Mouse (Mus musculus) layer of hippocampus, postnatal 10 days (tissue): ENCODE measurements around the gene Hoxd10. TPM values are rescaled to one million over a fixed set of nuclear protein-coding genes. Genes with fewer than 3 reads are reported as not detected.

Experiments
- DNase-seq, 2 experiments: peaks; one replicate each; pipeline ENCODE4 v3.0.0; 2021; ENCODE audit warnings: low spot score in 2 of 2
- total RNA-seq, 2 experiments: library from RNA; stranded (reverse); gene quantifications; 2 replicates each; pipeline ENCODE4 v1.2.3; 2021

The Hoxd10 gene
- total RNA-seq, 2 experiments from 2014 or later: not detected

DNA sequence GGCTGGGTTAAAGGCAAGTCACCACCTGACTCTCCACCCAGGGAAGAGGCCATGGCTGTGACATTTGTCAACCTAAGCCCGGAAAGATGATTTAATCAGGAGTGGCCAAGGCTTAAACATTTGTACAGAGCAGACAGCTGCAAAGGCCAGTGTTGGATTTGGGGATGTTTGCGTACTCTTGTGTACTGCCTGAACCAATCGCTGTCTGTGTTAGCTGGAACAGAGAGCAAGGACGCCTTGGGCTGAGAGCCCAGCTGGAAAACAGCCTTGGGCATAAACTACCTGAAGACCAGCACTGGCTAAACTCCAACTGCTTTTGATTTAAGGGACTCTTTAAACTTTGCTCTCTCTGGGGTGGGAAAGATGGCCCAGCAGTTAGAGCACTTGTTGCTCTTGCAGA lies 17.0 kb downstream of the Hoxd10 start:
- DNase-seq: no peak

DNA sequence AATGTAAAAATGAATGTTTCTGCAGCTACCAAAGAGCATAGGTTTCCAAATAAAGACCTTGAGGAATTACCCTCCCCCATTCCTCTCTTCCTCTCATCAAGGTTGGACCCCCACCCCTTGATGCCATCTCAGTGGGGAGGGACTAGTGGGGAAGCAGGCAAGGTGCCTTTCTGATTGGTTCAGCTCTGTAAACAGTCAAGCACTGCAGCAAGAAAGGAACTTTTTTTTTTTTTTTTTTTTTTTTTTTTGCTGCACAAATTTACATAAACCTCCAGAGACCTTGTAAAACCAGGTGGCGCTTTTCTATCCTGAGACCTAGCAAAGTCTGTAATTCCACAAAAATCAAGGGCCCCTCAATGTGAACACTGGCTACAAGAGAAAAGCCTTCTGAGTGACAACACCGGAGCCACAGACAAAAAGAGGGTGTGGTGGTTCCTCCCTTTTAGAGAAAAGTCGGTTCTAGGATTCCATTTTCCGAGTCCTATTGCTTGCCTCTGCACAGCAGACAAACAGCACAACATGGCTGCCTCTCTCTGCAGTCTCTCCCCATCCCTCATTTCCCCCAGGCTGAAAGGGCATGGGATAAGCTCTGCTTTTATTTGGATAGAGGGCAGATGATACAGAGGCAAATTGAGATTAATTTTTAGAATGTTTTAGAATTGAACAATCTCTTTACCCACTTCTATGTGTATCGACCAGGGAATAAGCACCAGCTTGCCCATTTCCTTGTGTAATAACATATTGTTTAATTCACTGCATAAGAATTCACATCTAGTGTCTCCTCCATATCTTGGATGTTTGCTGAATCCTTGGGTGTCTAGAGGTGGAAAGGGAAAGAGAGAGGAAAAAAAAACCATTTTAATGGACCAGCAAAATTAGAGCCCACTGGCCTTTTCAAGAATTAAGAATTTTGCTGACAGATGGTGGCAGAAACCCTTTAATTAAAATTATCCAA lies 18.0 kb downstream of the Hoxd10 start:
- DNase-seq: no peak

DNA sequence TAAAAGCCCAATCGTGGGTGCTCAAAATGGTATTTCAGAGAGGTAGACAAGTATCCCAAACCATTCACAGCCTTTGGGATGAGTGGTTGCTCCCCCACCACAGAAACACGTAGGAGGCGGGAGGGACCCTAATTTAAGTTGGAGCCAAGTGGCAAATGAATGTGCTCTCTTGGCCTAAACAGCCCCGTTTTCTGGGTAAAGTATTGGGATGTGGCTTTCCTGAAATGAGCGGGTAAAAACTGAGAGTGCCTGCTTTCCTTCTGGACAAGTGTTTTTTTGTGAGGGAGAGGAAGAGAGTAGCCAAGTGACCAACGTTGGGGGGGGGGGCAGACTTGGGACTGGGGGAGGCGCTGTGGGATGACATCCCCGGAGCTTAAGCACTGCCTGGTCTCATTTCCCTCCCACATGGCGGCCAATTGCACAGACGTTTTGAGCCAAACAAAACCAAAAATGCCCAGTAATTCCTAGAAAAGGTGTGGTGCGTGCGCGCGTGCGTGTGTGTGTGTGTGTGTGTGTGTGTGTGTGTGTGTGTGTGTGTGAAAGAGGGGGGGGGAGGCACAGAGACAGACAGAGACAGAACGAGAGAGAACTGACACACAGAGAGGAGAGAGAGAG lies 19.3 kb downstream of the Hoxd10 start:
- no peak for DNase-seq

DNA sequence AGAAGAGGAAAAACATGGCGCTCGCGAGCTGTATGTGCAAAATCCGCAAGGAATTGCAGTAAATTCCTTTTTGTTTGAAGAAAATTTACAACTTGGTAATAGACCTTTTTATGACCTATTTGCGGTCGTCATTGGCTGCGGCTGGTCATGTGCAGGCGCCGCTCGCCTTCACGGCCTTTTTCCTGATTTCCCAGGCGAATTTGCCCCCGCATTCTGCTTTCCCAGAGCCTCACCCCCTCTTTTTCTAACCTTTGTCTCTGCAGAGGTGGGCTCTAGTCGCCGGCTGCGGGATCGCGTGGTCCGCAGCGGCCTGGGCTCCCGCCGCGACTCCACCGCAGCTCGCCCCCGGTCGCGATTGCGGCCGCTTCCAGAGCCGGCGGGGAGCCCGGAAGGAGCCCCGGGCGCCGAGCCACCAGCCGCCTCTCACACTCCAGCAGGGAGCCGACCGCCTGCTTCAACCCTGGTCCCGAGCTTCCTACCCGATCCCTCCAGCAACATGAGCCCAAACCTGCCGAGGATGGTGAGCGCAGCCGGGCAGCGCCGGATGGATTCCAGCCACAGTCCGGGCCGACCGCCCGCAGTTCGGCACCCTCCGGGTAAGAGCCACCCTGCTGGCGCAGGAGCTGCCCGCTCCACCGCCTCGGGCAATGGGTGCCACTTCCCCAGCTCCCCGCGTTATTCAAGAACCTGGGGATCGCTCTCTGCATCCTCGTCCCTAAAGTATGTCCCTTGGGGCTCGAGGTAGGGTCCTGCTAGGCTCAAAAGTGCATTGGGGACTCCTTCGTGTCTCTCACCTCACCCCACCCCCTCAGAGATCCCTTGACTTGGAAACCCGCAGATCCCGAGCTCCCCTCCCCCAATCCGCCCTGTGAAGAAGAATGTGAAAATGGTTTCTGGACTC lies 20.2 kb downstream of the Hoxd10 start, which contains the start of the genes Hoxd3 and Hoxd4:
TSS of gene Hoxd3 (plus strand) at position 207 of the 901 bp plus-strand sequence.
TSS of gene Hoxd4 (plus strand) at position 209 of the 901 bp plus-strand sequence.
- no peak for DNase-seq

DNA sequence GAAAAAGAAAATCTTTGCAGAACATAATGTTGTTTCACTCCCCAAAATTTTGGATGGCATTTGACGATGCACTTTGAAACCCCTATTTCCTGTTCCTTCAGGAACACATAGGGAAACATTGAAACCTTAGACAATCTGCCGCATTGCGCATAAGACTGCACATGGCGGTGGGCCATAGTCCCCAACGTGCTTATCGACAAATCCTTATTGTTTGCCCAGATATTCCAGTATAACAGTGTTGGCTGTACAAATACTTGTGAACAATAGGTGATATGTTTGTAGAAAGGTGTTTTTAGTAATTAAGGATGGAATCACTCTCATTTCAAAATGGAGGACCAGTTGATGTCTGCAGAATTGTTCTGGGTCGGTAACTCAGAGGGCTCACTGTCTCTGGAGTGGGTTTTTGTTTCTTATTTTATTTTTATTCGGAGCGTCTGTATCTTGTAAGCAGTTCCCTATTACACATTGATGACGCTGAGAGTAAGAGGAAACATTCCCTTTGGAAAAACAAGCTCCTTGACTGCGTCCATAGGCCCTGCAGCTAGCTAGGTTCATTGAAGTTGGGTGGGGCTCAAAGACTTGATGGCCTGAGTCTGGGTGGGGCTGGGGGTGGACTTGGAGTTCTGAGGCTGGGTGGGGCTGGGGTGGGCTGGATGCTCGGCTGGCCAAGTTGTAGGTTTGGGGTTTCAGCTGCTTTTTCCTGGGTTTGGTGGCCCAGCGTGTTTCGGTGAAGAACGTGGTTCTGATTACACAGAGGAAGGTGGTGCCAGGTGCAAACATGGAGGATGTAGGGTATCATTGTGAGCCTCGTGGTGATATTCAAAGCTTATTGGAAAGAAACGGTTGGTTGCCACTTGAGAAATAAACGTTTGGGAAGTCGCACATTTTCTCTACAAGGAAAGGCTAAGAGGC lies 21.8 kb downstream of the Hoxd10 start:
- DNase-seq: no peak

DNA sequence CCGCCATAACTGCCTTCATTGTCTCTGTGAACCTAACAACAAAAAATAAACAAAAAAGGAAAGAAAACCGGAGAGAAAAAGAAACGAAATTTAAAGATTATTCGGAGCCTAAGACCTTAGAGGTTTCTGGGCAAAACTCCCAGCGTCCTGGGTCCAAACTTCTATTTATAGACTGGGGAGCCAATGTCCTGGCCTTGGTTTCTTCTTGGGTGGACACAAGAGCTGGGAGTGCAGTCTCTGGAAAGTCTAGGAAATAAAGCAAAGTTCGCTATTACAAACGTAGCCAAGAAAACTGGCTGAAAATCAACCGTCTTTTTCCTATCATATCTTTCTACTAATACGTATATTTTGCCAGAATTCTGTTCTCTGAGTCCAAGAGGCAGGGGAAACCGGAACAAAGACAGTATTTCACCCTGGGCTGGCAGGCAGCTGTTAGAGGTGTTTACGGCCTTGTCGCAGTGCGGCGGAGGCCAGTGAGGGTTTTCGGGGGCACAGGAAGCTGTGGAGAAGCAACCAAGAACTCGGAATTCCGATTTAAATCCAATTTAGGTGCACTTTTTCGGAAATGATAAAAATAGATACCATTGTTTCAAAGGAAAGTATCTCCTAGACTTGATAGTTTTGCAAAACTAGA lies 22.5 kb downstream of the Hoxd10 start:
- DNase-seq: no peak

DNA sequence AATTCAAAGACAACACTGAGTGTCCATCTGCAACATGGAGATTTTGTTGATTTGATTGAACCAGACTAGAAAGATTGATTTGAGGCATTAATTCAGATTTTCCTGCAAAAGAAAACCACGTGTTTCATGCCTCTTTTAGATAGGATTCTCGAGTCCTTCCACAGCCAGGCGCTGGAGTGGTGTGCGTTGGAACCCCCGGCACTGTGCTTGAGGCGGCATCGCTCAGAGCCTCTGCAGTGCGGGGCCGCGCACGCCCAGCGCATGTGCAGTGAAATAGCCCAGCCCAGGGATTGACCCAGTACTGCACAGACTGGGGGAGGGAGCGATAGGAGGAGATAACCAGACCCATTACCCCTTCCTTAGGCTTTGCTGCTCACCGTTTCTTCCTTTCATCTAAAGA lies 23.2 kb downstream of the Hoxd10 start:
- DNase-seq: no peak

DNA sequence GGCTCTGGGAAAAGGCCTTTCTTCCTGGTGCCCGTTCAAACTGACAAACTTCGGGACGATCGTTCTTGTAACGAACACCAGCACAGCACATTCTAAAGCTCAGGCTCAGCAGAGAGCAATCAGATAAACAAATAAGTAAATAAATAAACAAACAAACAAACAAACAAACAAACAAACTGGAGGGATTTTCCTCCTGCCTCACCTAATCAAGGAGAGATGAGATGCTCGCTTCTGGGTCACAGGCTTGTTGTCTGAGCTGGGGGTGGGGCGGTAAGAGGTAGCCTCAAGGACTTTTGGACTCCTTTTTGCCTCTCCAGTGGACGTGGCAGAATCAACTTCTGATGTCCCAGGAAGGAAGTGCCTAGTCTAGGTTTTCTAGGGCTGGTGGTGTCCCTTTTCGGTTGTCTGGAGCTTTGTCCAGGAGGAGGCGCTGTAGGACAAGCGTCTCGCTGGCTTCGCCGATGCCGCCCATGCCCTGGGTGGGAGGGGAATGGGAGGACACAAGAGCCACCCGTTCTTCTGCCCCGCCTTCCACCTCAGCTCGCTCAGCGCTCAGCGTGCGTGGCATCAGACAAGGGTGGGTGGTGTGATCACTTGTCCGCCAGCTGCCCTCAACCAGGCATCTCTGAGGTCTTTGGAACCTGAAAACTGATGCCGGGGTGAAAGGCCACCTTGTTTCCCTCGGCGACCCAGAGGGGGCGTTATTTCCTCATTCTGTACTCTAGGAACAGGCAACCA lies 23.9 kb downstream of the Hoxd10 start:
- DNase-seq: peak; percentile 87 to 89

DNA sequence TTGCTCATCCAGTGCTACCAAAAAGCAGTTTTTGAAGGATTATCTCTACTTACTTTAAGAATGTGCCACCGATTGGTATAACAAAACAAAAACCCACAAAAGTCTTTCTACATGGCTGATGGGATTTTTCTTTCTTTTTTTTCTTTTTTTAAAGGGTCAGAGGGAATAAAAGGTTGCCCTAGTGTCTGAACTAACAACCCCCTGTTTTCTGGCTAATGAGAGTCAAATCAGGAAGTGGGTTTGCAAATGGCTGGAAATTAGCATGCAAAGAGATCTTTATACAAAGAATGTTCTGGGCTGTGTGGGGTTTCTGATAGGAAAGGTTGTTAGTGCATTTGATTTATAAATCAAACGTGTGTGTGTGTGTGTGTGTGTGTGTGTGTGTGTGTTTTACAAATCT lies 28.7 kb downstream of the Hoxd10 start:
- DNase-seq: no peak

DNA sequence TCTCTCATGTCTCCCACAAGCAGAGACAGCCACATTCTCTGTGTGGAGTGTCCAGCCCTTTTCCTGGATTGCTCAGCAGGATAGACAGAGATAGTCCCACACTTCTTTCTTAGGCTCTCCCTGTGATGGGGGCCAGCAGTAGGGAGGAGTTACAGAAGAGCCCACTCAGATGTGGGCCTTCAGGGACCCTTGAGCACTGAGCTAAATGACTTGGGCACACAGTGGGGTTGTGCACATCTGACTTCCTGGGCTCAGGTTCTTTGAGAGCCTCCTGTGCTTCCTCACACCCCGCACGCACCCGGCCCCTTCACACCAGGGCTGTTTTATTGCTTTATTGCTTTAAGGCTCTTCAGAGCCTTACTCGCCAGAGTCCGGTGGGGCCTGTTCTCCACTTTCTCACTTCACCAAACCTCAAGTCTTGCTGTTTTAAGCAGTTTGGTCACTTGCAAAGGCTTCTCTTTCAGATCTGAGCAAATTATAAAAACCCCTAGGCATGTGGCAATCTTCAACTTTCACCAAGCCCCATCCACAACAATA lies 29.3 kb downstream of the Hoxd10 start:
- no peak for DNase-seq

DNA sequence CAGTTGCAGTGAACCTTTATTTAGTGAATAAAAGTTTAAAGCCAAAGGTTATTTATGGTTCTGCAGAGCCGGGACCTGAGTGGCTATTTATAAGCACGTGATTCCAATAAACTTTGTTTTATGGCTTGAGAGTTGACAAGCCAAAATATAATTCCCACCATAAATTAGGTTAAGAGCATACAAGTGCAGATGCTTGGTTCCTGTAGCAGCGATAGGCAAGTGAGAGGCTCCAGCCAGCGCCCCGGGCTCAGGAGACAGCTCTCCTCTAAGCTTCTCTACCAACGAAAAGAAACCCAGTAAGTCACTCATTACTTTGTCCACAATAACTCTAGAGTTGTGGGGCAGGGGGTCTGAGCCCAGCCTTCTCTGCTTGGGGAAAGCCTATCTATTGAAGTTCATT lies 30.2 kb downstream of the Hoxd10 start:
- DNase-seq: no peak

DNA sequence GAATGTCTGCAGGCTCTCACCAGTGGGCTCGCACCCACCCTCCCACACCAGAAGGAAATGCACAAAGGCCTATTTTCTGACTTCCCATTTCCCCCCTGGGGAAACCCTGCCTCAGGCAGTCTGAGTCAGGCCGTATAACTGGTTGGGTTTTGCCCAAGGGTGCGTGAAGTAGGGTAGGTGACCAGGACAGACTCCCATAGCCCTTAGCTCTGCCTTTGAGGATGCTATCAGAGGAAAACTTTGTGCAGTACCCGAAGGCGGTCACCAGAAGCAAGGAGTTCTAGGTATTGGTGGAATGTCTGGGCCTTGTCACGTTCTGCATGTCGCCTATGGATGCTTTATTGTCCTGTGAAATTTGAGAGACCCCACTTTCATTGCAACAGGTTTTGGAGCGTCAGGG lies 31.2 kb downstream of the Hoxd10 start:
- no peak for DNase-seq

DNA sequence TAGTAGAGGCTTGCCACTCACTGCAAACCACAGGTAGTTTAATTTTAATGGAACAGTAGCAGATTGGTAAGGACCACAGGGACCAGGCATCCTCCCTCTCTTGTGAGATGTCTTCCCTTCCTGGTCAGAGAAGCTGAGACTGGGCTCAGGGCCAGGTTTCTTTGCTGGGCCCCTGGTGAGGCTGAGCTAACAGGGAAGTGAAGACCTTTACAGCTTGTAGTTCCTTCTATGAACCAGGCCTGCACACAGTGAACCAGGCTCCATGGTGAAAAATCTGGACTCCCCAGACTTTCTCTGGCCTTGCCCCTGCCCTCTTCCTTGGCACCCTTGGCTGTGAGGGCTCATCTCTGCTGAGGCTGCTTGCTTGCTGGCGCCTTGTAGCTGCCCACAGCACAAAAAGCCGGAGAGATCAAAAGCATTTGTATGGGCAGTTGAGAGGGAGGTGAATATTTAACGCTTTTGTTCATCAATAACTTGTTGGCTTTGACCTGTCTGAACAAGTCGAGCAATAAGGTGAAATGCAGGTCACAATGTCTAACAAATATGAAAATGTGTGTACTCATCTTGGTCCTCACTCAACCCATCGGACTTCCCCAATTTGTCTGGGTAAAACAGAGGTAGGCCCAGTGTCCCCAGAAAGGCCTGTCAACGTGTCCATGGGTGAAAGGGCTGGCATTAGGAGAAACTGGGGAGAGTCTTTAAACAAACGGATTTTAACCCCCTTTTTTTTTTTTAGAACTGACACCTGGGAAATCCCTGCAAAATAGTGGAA lies 32.7 kb downstream of the Hoxd10 start:
- no peak for DNase-seq

DNA sequence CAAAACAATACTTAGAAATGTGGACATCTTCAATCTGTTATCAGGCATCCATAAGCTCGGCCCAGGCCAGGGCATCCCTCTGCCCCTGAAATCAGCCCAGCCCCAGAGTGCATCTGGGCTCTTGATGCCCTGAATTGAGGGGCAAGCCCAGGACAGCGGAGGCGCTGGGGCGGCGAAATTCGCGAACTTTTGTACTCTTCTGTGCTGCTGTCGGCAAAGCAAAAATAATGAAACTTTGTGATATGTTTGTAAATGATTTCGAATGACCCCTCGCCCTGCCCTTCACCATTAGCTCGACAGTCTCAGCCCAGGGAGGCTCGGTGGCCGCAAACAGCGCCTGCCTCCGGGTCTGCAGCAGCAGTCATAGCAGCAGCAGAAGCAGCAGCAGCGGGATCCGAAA lies 33.4 kb downstream of the Hoxd10 start:
- no peak for DNase-seq

DNA sequence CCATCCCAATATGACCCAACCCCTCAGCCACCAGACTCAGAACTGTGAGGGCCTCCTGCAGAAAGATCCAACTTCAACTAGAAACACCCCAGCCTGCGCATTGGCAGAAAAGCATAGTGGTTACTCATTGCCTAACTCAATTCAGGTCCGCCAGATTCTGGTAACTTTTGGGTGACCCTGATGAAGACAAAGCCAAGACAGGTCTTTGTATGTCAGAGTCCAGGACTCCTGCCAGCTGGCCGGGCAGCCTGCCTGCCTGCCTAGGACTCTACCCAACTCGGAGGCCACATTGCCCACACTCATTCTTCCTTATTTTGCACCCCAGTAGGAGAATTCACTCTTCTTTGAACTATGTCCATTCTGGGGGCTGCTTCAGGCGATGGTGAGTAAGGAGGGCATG lies 34.8 kb downstream of the Hoxd10 start, which contains the start of gene Gm28230:
TSS of gene Gm28230 (plus strand) at position 178 of the 400 bp plus-strand sequence.
- DNase-seq: no peak

DNA sequence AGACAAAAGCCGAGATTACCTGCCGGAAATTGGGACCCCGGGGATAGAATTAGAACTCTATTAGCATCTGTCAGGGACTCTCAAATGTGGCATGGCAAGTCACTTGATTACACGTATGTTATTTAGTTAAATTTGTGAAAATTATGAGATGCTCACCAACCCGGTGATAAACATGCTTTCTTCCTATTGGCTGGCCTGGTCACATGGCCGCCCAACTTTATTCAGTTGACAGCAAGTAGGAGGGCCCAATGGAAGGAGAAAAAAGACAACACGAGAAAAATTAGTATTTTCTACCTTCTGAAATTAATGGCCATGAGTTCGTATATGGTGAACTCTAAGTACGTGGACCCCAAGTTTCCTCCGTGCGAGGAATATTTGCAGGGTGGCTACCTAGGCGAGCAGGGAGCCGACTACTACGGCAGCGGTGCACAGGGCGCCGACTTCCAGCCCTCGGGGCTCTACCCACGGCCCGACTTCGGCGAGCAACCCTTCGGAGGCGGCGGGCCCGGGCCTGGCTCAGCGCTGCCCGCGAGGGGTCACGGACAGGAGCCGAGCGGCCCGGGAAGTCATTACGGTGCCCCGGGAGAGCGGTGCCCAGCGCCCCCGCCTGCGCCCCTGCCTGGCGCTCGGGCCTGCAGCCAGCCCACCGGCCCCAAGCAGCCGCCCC lies 35.4 kb downstream of the Hoxd10 start:
- DNase-seq: no peak

DNA sequence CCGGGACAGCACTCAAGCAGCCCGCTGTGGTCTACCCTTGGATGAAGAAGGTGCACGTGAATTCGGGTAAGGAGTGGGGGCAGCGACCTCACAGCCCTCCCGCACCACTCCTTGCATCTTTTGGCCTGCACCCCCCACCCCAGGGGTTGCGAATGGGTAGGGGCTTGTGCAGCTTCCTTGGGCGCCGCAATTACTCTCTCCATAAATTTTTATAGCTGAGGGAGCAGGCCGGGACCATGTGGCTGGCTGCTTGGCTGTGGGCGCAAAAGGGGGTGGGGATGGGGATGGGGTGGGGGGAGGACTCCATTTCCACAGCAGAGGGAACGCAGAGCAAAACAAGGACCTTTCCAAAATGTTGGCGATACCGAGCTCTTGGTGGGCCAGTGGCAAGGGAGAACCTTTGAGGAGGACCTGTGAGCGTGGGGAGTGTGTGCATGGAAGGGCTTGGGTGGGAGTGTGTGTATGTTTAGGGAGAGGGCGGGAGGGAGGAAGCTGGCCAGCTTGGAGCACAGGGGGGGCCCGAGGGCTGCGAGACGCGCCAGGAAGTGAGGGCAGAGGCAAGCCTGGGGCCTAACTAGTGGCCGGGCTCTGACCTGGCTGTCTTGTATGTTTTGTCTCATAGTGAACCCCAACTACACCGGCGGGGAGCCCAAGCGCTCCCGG lies 36.0 kb downstream of the Hoxd10 start:
- DNase-seq: no peak
